Mouse (Mus musculus) ES-Bruce4 (cell line): ENCODE data around the gene Tmc6.

ENCODE experiments used
- CTCF ChIP-seq: IDR thresholded peaks from one replicate; pipeline ENCODE4 v1.8.1; 2011; ENCODE audit warnings: low read depth, low read length
- POLR2A ChIP-seq: IDR thresholded peaks from one replicate; pipeline ENCODE4 v1.8.1; 2011; ENCODE audit warnings: low read length; ENCODE audit not compliant: insufficient read depth

GRCm38 (mm10) chr11:117822728-117823241 lies 40.8 kb upstream of the Tmc6 start:
- TF ChIP-seq POLR2A (no peak), CTCF (no peak)
